Comparison of ENCODE assay signal across 12 mouse cellular contexts in genomic region chr3:9153690-9154089, GRCm38 (mm10).
DNase-seq lines count a peak whose midpoint lies in the region; ATAC-seq and TF ChIP-seq lines count a peak whose summit lies in the region.
"Had no signal": no experiment of that assay in that cellular context is flagged by ENCODE, and none has a peak within 500 bp of the region (broad histone marks: within the 10 kb centered on the region; RNA-seq: fewer than 3 reads in every experiment).

No protein-coding gene starts in this region.

- no peaks in the 10 kb centered on the region for H3K4me1 ChIP-seq in kidney, embryonic 14.5 days (ENCODE audit: control insufficient read depth, insufficient read depth, low read length)
- 0 out of 2 replicates have a peak, but pooled peaks cover 3% of the 10 kb centered on the region for H3K4me1 ChIP-seq in forebrain, embryonic 10.5 days
- H3K4me1 ChIP-seq: embryonic facial prominence, embryonic 12.5 days; heart, embryonic 10.5 days had no signal

- no peak for DNase-seq in kidney, postnatal 4 days
- DNase-seq in CD4-positive, CD25-positive, alpha-beta regulatory T cell, adult 2 months (ENCODE audit: low read depth, low spot score), result peak; percentile 78
- peak; percentile 11 for DNase-seq in cerebellum, adult 11-12 months
- DNase-seq in heart, adult 9 months (ENCODE audit: low spot score in 2 of 2), result no peak
- no peak for DNase-seq in forebrain, embryonic 10.5 days (ENCODE audit: extremely low spot score, low spot score)
- DNase-seq in embryo, embryonic 9.5 days (ENCODE audit: extremely low spot score), result no peak
- DNase-seq: kidney, adult 9 months had no signal

- no peaks in the 10 kb centered on the region for H3K36me3 ChIP-seq in kidney, embryonic 14.5 days (ENCODE audit: control insufficient read depth, insufficient read depth, low read length)
- H3K36me3 ChIP-seq in myocyte (ENCODE audit: control insufficient read depth, insufficient read depth), result no peaks in the 10 kb centered on the region
- no peaks in the 10 kb centered on the region for H3K36me3 ChIP-seq in forebrain, embryonic 10.5 days (replicated peaks)
- H3K36me3 ChIP-seq: embryonic facial prominence, embryonic 12.5 days; heart, embryonic 10.5 days had no signal

- H3K9me3 ChIP-seq in kidney, embryonic 14.5 days (ENCODE audit: control insufficient read depth, low read length), result no peaks in the 10 kb centered on the region
- H3K9me3 ChIP-seq in forebrain, embryonic 10.5 days, result no peaks in the 10 kb centered on the region
- H3K9me3 ChIP-seq: embryonic facial prominence, embryonic 12.5 days; heart, embryonic 10.5 days had no signal

- no peaks in the 10 kb centered on the region for H3K27me3 ChIP-seq in kidney, embryonic 14.5 days (ENCODE audit: control insufficient read depth, insufficient read depth, low read length)
- H3K27me3 ChIP-seq in myocyte (ENCODE audit: control insufficient read depth, insufficient read depth, insufficient read length), result no peaks in the 10 kb centered on the region
- no peaks in the 10 kb centered on the region for H3K27me3 ChIP-seq in forebrain, embryonic 10.5 days (ENCODE audit: poor library complexity, severe bottlenecking)
- H3K27me3 ChIP-seq: embryonic facial prominence, embryonic 12.5 days had no signal

- H3K4me2 ChIP-seq in kidney, embryonic 14.5 days (replicated peaks; ENCODE audit: low read depth, low read length), result no peak overlapping the region
- peak overlapping the region; percentile 63 for H3K4me2 ChIP-seq in myocyte (ENCODE audit: low read depth)
- H3K4me2 ChIP-seq: embryonic facial prominence, embryonic 12.5 days had no signal

- H3K79me2 ChIP-seq in myocyte (ENCODE audit: control insufficient read depth, insufficient read depth), result no peaks in the 10 kb centered on the region

- H3ac ChIP-seq in myocyte (ENCODE audit: control insufficient read depth, insufficient read length), result no peak overlapping the region

- no peak overlapping the region for H3K27ac ChIP-seq in kidney, embryonic 14.5 days (ENCODE audit: low read depth, low read length)
- no peak overlapping the region for H3K27ac ChIP-seq in forebrain, embryonic 10.5 days
- H3K27ac ChIP-seq: embryonic facial prominence, embryonic 12.5 days; heart, embryonic 10.5 days; stomach, postnatal 0 days had no signal

- 37% methylated on average over 5 of the region's 5 CpGs for WGBS in kidney, embryonic 14.5 days
- WGBS in forebrain, embryonic 10.5 days, result 45% methylated on average over 5 of the region's 5 CpGs

- no peak overlapping the region for H3K9ac ChIP-seq in kidney, embryonic 14.5 days (ENCODE audit: low read depth, low read length)
- H3K9ac ChIP-seq: embryonic facial prominence, embryonic 12.5 days had no signal

- no peak for TF ChIP-seq POLR2A in myocyte (IDR thresholded peaks at IDR 0.05; ENCODE audit: insufficient read length, low read depth)

- ATAC-seq in kidney, embryonic 14.5 days (ENCODE audit: low FRiP score, low TSS enrichment), result 0 out of 2 replicates have a peak, but pooled peaks have one; percentile 46

- H3K4me3 ChIP-seq in kidney, embryonic 14.5 days (ENCODE audit: low read length), result no peak overlapping the region
- no peak overlapping the region for H3K4me3 ChIP-seq in myocyte
- H3K4me3 ChIP-seq in forebrain, embryonic 10.5 days, result no peak overlapping the region
- H3K4me3 ChIP-seq: embryonic facial prominence, embryonic 12.5 days; heart, embryonic 10.5 days had no signal

TF ChIP-seq in myocyte, 11 proteins besides CTCF, POLR2A, EP300 and RAD21:
- TF ChIP-seq CEBPB (IDR thresholded peaks at IDR 0.05; ENCODE audit: insufficient read depth, poor library complexity, severe bottlenecking), result no peak
- no peak for TF ChIP-seq MAX (IDR thresholded peaks at IDR 0.05; ENCODE audit: low read depth)
- no peak for TF ChIP-seq TCF12 (IDR thresholded peaks at IDR 0.05; ENCODE audit: insufficient read depth, poor library complexity, severe bottlenecking)
- TF ChIP-seq REST (IDR thresholded peaks at IDR 0.05; ENCODE audit: insufficient read depth, insufficient read length), result no peak
- no peak for TF ChIP-seq E2F4 (IDR thresholded peaks at IDR 0.05; ENCODE audit: insufficient read depth)
- no peak for TF ChIP-seq POLR2AphosphoS2 (IDR thresholded peaks at IDR 0.05; ENCODE audit: insufficient read length, low read depth)
- no peak for TF ChIP-seq TCF3 (IDR thresholded peaks at IDR 0.05; ENCODE audit: insufficient read length, low read depth)
- no peak for TF ChIP-seq MYOD1 (IDR thresholded peaks at IDR 0.05; ENCODE audit: control insufficient read depth in 1 of 3, insufficient read length in 2 of 3, low read depth in 2 of 3)
- no peak for TF ChIP-seq SRF (IDR thresholded peaks at IDR 0.05; ENCODE audit: control insufficient read depth, insufficient read length, low read depth)
- TF ChIP-seq MYOG (IDR thresholded peaks at IDR 0.05; ENCODE audit: control insufficient read depth in 1 of 3, insufficient read depth in 1 of 3, insufficient read length in 2 of 3, low read depth in 2 of 3), result no peak
- no peak for TF ChIP-seq USF1 (IDR thresholded peaks at IDR 0.05; ENCODE audit: low read depth)

Comparison
In these comparisons a context has a peak if more than half of its experiments do, and no peak if none do; other contexts are left out.
1. DNase-seq: peak in CD4-positive, CD25-positive, alpha-beta regulatory T cell, adult 2 months (single experiment) and cerebellum, adult 11-12 months (single experiment); none in kidney, postnatal 4 days (0 of 2), heart, adult 9 months (0 of 2), forebrain, embryonic 10.5 days (single experiment) and embryo, embryonic 9.5 days (single experiment).